Comparison of ENCODE assay signal across 11 mouse cellular contexts in the genomic region with DNA sequence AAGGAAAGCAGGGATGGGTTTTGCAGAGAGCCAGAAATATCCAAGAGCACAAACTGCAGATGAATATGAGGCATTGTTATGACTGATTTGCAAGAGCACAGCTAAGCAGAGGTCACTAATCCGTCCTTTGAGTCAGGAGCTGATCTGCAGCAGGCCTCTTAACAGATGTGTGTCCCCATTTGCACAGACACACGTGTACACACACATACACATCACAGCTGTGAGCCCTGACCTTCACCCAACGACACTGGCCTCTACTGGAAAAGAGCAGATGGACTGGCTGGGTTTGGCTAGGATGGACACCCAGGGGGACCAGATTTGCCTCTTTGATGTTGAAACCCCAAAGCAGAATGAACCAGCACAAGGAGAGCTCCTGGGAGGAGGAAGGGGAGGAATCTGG. TPM values are rescaled to one million over a fixed set of nuclear protein-coding genes. Genes with fewer than 3 reads are reported as not detected.
DNase-seq lines count a peak whose midpoint lies in the region; ATAC-seq and TF ChIP-seq lines count a peak whose summit lies in the region.
"Had no signal": no experiment of that assay in that cellular context is flagged by ENCODE, and none has a peak within 500 bp of the region (broad histone marks: within the 10 kb centered on the region; RNA-seq: fewer than 3 reads in every experiment).

No protein-coding gene starts in this region.

- no peak overlapping the region for H3K9ac ChIP-seq in embryonic facial prominence, embryonic 12.5 days
- H3K9ac ChIP-seq in hindbrain, embryonic 15.5 days: peak overlapping the region; percentile 63
- peak overlapping the region; percentile 85 for H3K9ac ChIP-seq in neural tube, embryonic 13.5 days
- H3K9ac ChIP-seq: heart, embryonic 15.5 days had no signal

- no peak for ATAC-seq in embryonic facial prominence, embryonic 12.5 days (ENCODE audit: insufficient number of reproducible peaks, insufficient read depth, low FRiP score, low TSS enrichment)
- no peak for ATAC-seq in hindbrain, embryonic 15.5 days (ENCODE audit: low FRiP score, low read depth)
- no peak for ATAC-seq in neural tube, embryonic 13.5 days (ENCODE audit: low read depth)

- H3K27me3 ChIP-seq in embryonic facial prominence, embryonic 12.5 days: 0 out of 2 replicates have a peak, but pooled peaks cover 5% of the 10 kb centered on the region
- no peaks in the 10 kb centered on the region for H3K27me3 ChIP-seq in hindbrain, embryonic 15.5 days
- peaks cover 6% of the 10 kb centered on the region; the same call in 1 of the 2 replicates for H3K27me3 ChIP-seq in neural tube, embryonic 13.5 days

- H3K27ac ChIP-seq in embryonic facial prominence, embryonic 12.5 days: no peak overlapping the region
- H3K27ac ChIP-seq in hindbrain, embryonic 15.5 days (replicated peaks): 0 out of 2 replicates have a peak overlapping the region, but pooled peaks have one; percentile 7
- 0 out of 2 replicates have a peak overlapping the region, but pooled peaks have one; percentile 5 for H3K27ac ChIP-seq in neural tube, embryonic 13.5 days (replicated peaks)
- H3K27ac ChIP-seq in gastrocnemius, adult 2 months: no peak overlapping the region
- H3K27ac ChIP-seq: heart, embryonic 15.5 days had no signal

- DNase-seq in kidney, adult 11 months: peak; percentile 7
- DNase-seq in kidney, postnatal 10 days: no peak
- no peak for DNase-seq in gastrocnemius, adult 2 months
- DNase-seq in gastrocnemius, postnatal 25 days: no peak
- DNase-seq in layer of hippocampus, postnatal 25 days (ENCODE audit: extremely low spot score in 1 of 2, low spot score in 1 of 2): no peak
- DNase-seq: lung, postnatal 14 days had no signal

- H3K4me2 ChIP-seq in embryonic facial prominence, embryonic 12.5 days (replicated peaks): peak overlapping the region; percentile 84
- H3K4me2 ChIP-seq in hindbrain, embryonic 15.5 days: peak overlapping the region; percentile 91
- H3K4me2 ChIP-seq in neural tube, embryonic 13.5 days: peak overlapping the region; percentile 99

- H3K4me3 ChIP-seq in embryonic facial prominence, embryonic 12.5 days: peak overlapping the region; percentile 62; the same call in 1 of the 2 replicates
- peak overlapping the region; percentile 65 for H3K4me3 ChIP-seq in hindbrain, embryonic 15.5 days
- peak overlapping the region; percentile 68 for H3K4me3 ChIP-seq in neural tube, embryonic 13.5 days
- H3K4me3 ChIP-seq in gastrocnemius, adult 2 months: no peak overlapping the region
- H3K4me3 ChIP-seq: erythroblast, embryonic 14.5 days had no signal

- H3K36me3 ChIP-seq in embryonic facial prominence, embryonic 12.5 days: no peaks in the 10 kb centered on the region
- no peaks in the 10 kb centered on the region for H3K36me3 ChIP-seq in hindbrain, embryonic 15.5 days
- H3K36me3 ChIP-seq in neural tube, embryonic 13.5 days: no peaks in the 10 kb centered on the region
- H3K36me3 ChIP-seq: heart, embryonic 15.5 days had no signal

- H3K4me1 ChIP-seq in embryonic facial prominence, embryonic 12.5 days: peaks cover 63% of the 10 kb centered on the region
- H3K4me1 ChIP-seq in hindbrain, embryonic 15.5 days (replicated peaks): peaks cover 54% of the 10 kb centered on the region
- H3K4me1 ChIP-seq in neural tube, embryonic 13.5 days (replicated peaks): peaks cover 60% of the 10 kb centered on the region

- WGBS in embryonic facial prominence, embryonic 12.5 days: 28% methylated on average over 3 of the region's 3 CpGs
- WGBS in hindbrain, embryonic 15.5 days: 30% methylated on average over 3 of the region's 3 CpGs
- 51% methylated on average over 3 of the region's 3 CpGs for WGBS in neural tube, embryonic 13.5 days

- no peak for TF ChIP-seq CTCF in gastrocnemius, adult 2 months (IDR thresholded peaks at IDR 0.05)

- H3K9me3 ChIP-seq in embryonic facial prominence, embryonic 12.5 days: no peaks in the 10 kb centered on the region
- no peaks in the 10 kb centered on the region for H3K9me3 ChIP-seq in hindbrain, embryonic 15.5 days
- no peaks in the 10 kb centered on the region for H3K9me3 ChIP-seq in neural tube, embryonic 13.5 days
- H3K9me3 ChIP-seq: heart, embryonic 15.5 days had no signal

- intact Hi-C loops in gastrocnemius, adult 2 months (cut with DNase I): no loop called here

RNA-seq across cellular contexts. Expression of a gene that starts 52.7 kb away (rescaled TPM):
- 46.7 and 48.6 TPM in 2 replicates for polyA plus RNA-seq in embryonic facial prominence, embryonic 12.5 days (2016; fragmentation: Nextera tagmentation; extraction: Ambion mirVana)
- 99.9 and 113 TPM in 2 replicates for polyA plus RNA-seq in hindbrain, embryonic 15.5 days (2015; fragmentation: Nextera tagmentation; extraction: Ambion mirVana)
- 83.7 and 86.8 TPM in 2 replicates for polyA plus RNA-seq in neural tube, embryonic 13.5 days (2015; fragmentation: Nextera tagmentation; extraction: Ambion mirVana)
- 10 to 100 TPM; 10.2 to 19.2 TPM for total RNA-seq in gastrocnemius, adult 2 months (2021)
- 10 to 100 TPM; 11.3 to 11.6 TPM for total RNA-seq in gastrocnemius, postnatal 25 days (2021)
- 100 to 1,000 TPM; 487 to 511 TPM for total RNA-seq in layer of hippocampus, postnatal 25 days (2021)

Comparison
In these comparisons a context has a peak if more than half of its experiments do, and no peak if none do; other contexts are left out.
1. H3K27ac ChIP-seq: peak in hindbrain, embryonic 15.5 days (single experiment) and neural tube, embryonic 13.5 days (single experiment); none in embryonic facial prominence, embryonic 12.5 days (single experiment) and gastrocnemius, adult 2 months (single experiment).
2. RNA of a gene that starts 52.7 kb away (total RNA-seq): 487 to 511 TPM in layer of hippocampus, postnatal 25 days; 10.2 to 19.2 TPM in gastrocnemius, adult 2 months and 11.3 to 11.6 TPM in gastrocnemius, postnatal 25 days; every median in the first group is over 10 times any median in the second.
3. Peak in every context shown above with its lines, with median percentiles within 50 percentile points of each other: H3K4me2 ChIP-seq.